Mouse (Mus musculus): ENCODE results near the gene Ttc16. TPM values are rescaled to one million over a fixed set of nuclear protein-coding genes. Genes with fewer than 3 reads are reported as not detected.

Gene Ttc16
- total RNA-seq, 2 experiments from 2014 or later, result not detected

Small RNAs within 50 kb of the gene (microRNA-seq; reads per million reads assigned to microRNA genes)
- gene Mir2861 (0 reads per million in 2 experiments), gene Mir3960 (0 reads per million in 2 experiments)

Other genes with a start within 250 kb of the Ttc16 start
- gene Fam102a, start 240.3 kb downstream of the Ttc16 start, total RNA-seq (2021), result 1 to 10 TPM; 3.5 to 4.2 TPM
- 10 to 100 TPM; 17.6 to 17.8 TPM for gene Dpm2, start 204.8 kb downstream of the Ttc16 start, total RNA-seq (2021)
- not detected for gene Pip5kl1, start 200.8 kb downstream of the Ttc16 start, total RNA-seq (2021)
- not detected for gene 9430097D07Rik, start 199.9 kb downstream of the Ttc16 start, total RNA-seq (2021)
- gene St6galnac4, start 188.5 kb downstream of the Ttc16 start, total RNA-seq (2021), result 10 to 100 TPM; 25.6 to 26.3 TPM
- 10 to 100 TPM; 42.7 to 51.0 TPM for gene St6galnac6, start 175.9 kb downstream of the Ttc16 start, total RNA-seq (2021)
- 1,000 to 10,000 TPM; 1,800 to 1,917 TPM for gene Ak1, start 153.9 kb downstream of the Ttc16 start, total RNA-seq (2021)
- gene Eng, start 129.0 kb downstream of the Ttc16 start, total RNA-seq (2021), result 10 to 100 TPM; 46.8 to 49.3 TPM
- gene Fpgs, start 71.5 kb downstream of the Ttc16 start, total RNA-seq (2021), result 10 to 100 TPM in 1 of 2 experiments, 1 to 10 TPM in 1; 6.7 to 11.1 TPM
- gene Cdk9, start 62.6 kb downstream of the Ttc16 start, total RNA-seq (2021), result 10 to 100 TPM; 21.3 to 23.9 TPM
- gene Sh2d3c, start 54.6 kb downstream of the Ttc16 start, total RNA-seq (2021), result 10 to 100 TPM; 10.2 to 16.1 TPM
- gene 6330409D20Rik, start 34.6 kb downstream of the Ttc16 start, total RNA-seq (2021), result not detected
- 1 to 10 TPM; 7.5 to 8.2 TPM for gene Tor2a, start 18.4 kb downstream of the Ttc16 start, total RNA-seq (2021)
- gene Ptrh1, start 153 bp upstream of the Ttc16 start, total RNA-seq (2021), result 1 to 10 TPM; 2.4 to 3.0 TPM
- gene Cfap157, start 8.8 kb upstream of the Ttc16 start, total RNA-seq (2021), result under 1 TPM in 1 of 2 experiments, not detected in 1; 0.35 TPM
- 10 to 100 TPM in 1 of 2 experiments, 1 to 10 TPM in 1; 7.2 to 10.6 TPM for gene Stxbp1, start 71.6 kb upstream of the Ttc16 start, total RNA-seq (2021)
- 10 to 100 TPM; 12.1 to 15.8 TPM for gene Fam129b, start 100.5 kb upstream of the Ttc16 start, total RNA-seq (2021)
- 100 to 1,000 TPM; 105 to 143 TPM for gene Rpl12, start 185.9 kb upstream of the Ttc16 start, total RNA-seq (2021)
- gene Lrsam1, start 186.0 kb upstream of the Ttc16 start, total RNA-seq (2021), result 10 to 100 TPM; 12.0 to 12.2 TPM
- 10 to 100 TPM in 1 of 2 experiments, 1 to 10 TPM in 1; 8.5 to 10.5 TPM for gene Slc2a8, start 206.4 kb upstream of the Ttc16 start, total RNA-seq (2021)